Mouse (Mus musculus) large intestine, adult 2 months (tissue): ENCODE results near the gene Nab2. TPM values are rescaled to one million over a fixed set of nuclear protein-coding genes. Genes with fewer than 3 reads are reported as not detected.

Experiments
- DNase-seq: peaks from one replicate; pipeline ENCODE4 v3.0.0-alpha.2; 2012; ENCODE audit warnings: low read depth, low spot score
- WGBS: fragments of 180-500 bp; shearing (Covaris S2); methylation state at CpG from one replicate; pipeline ENCODE4 v1.1.7; 2018; 5-methylcytosine and 5-hydroxymethylcytosine counted together
- polyA plus RNA-seq: library from polyadenylated mRNA; depleted of rRNA; stranded (reverse); fragments of >200 nt; gene quantifications from 2 replicates; pipeline ENCODE4 v1.2.3, GENCODE M21; 2012; rRNA removed

Nab2 gene
- polyA plus RNA-seq, 1 experiment, result 9.9 TPM

GRCm38 (mm10) chr10:127619941-127620405 lies 48.4 kb downstream of the Nab2 start:
- 11% methylated on average over 12 of the region's 12 CpGs for WGBS
- DNase-seq, result no peak

GRCm38 (mm10) chr10:127619119-127619721 lies 49.1 kb downstream of the Nab2 start:
- WGBS, result 11% methylated on average over 8 of the region's 8 CpGs
- no peak for DNase-seq

GRCm38 (mm10) chr10:127618173-127618572 lies 50.2 kb downstream of the Nab2 start:
- 29% methylated on average over 6 of the region's 6 CpGs for WGBS
- DNase-seq, result no peak

- no peak for DNase-seq
- 51% methylated on average over 4 of the region's 4 CpGs for WGBS
Measured at GRCm38 (mm10) chr10:127617294-127617693, 51.1 kb downstream of the Nab2 start.

GRCm38 (mm10) chr10:127616261-127616679 lies 52.1 kb downstream of the Nab2 start:
- WGBS, result 79% methylated on average over 7 of the region's 7 CpGs
- no peak for DNase-seq

GRCm38 (mm10) chr10:127615591-127615990 lies 52.8 kb downstream of the Nab2 start:
- 41% methylated on average over 3 of the region's 3 CpGs for WGBS
- no peak for DNase-seq

GRCm38 (mm10) chr10:127615034-127615374 lies 53.4 kb downstream of the Nab2 start:
- DNase-seq, result no peak
- WGBS, result 74% methylated on average over 2 of the region's 2 CpGs

GRCm38 (mm10) chr10:127614236-127615033 lies 53.9 kb downstream of the Nab2 start:
- DNase-seq, result no peak
- WGBS, result 74% methylated on average over 12 of the region's 12 CpGs

GRCm38 (mm10) chr10:127612079-127612775 lies 56.1 kb downstream of the Nab2 start:
- WGBS, result 39% methylated on average over 14 of the region's 14 CpGs
- DNase-seq, result no peak

Other genes starting within 250 kb of the Nab2 start
- gene Stac3, start 166.9 kb downstream of the Nab2 start, polyA plus RNA-seq, result 0.66 and 1.6 TPM in 2 replicates
- gene Ndufa4l2, start 153.6 kb downstream of the Nab2 start, polyA plus RNA-seq, result 6.0 and 6.1 TPM in 2 replicates
- gene Shmt2, start 146.1 kb downstream of the Nab2 start, polyA plus RNA-seq, result 59.0 and 62.5 TPM in 2 replicates
- gene Nxph4, start 134.0 kb downstream of the Nab2 start, polyA plus RNA-seq, result 0.22 and 0.25 TPM in 2 replicates
- gene Lrp1, start 47.4 kb downstream of the Nab2 start, polyA plus RNA-seq, result 118 and 125 TPM in 2 replicates
- gene Stat6, start 25.6 kb downstream of the Nab2 start, polyA plus RNA-seq, result 67.5 and 122 TPM in 2 replicates
- 4.1 and 4.8 TPM in 2 replicates for gene Nemp1, start 1.7 kb downstream of the Nab2 start, polyA plus RNA-seq
- 479 and 710 TPM in 2 replicates for gene Myo1a, start 36.6 kb upstream of the Nab2 start, polyA plus RNA-seq
- 0.19 and 0.36 TPM in 2 replicates for gene Tac2, start 55.9 kb upstream of the Nab2 start, polyA plus RNA-seq
- 6.1 and 9.4 TPM in 2 replicates for gene Zbtb39, start 71.0 kb upstream of the Nab2 start, polyA plus RNA-seq
- gene Gpr182, start 83.2 kb upstream of the Nab2 start, polyA plus RNA-seq, result 1.2 and 1.3 TPM in 2 replicates
- gene Rdh1, start 91.2 kb upstream of the Nab2 start, polyA plus RNA-seq, result 0.23 and 0.78 TPM in 2 replicates
- 1.1 TPM in 1 of 2 replicates, not detected in the other for gene Rdh16f1, start 91.2 kb upstream of the Nab2 start, polyA plus RNA-seq
- gene Rdh9, start 107.8 kb upstream of the Nab2 start, polyA plus RNA-seq, result 31.1 and 52.7 TPM in 2 replicates
- gene Rdh16, start 132.6 kb upstream of the Nab2 start, polyA plus RNA-seq, result 4.0 and 6.6 TPM in 2 replicates
- not detected in 2 replicates for gene Rdh19, start 181.4 kb upstream of the Nab2 start, polyA plus RNA-seq
- 0.68 and 2.2 TPM in 2 replicates for gene Rdh16f2, start 197.9 kb upstream of the Nab2 start, polyA plus RNA-seq
- gene Rdh7, start 220.2 kb upstream of the Nab2 start, polyA plus RNA-seq, result 4.1 and 38.5 TPM in 2 replicates
- gene Sdr9c7, start 229.9 kb upstream of the Nab2 start, polyA plus RNA-seq, result 0.04 and 0.19 TPM in 2 replicates